Mouse (Mus musculus): ENCODE data around the gene F11r. TPM values are rescaled to one million over a fixed set of nuclear protein-coding genes. Genes with fewer than 3 reads are reported as not detected.

The F11r gene
- 10 to 100 TPM; 15.0 to 16.4 TPM for total RNA-seq (2021)
- long read RNA-seq, experiment 1, partial matches to known transcripts = 0 of 2 reads
- long read RNA-seq, experiment 1, other reads (novel, unspliced or antisense) = 2 of 2 reads
- long read RNA-seq, experiment 2, partial matches to known transcripts = 0 of 2 reads
- long read RNA-seq, experiment 2, other reads (novel, unspliced or antisense) = 1 of 2 reads

GRCm38 (mm10) chr1:171437264-171438013, at the start of gene F11r:
Gene F11r (plus strand): TSS chr1:171437535.
- DNase-seq (ENCODE audit: low spot score in 2 of 2) = peak in 1 of 2 experiments; percentile 38

- no peak for DNase-seq (ENCODE audit: low spot score in 2 of 2)
These were observed 48.8 kb upstream of the F11r start, which contains the start of gene Arhgap30 for GRCm38 (mm10) chr1:171388376-171389102. Gene Arhgap30 (plus strand): TSS chr1:171388954.

GRCm38 (mm10) chr1:171390101-171390500, 47.2 kb upstream of the F11r start:
- DNase-seq (ENCODE audit: low spot score in 2 of 2) = no peak

GRCm38 (mm10) chr1:171401821-171402220, 35.5 kb upstream of the F11r start:
- no peak for DNase-seq (ENCODE audit: low spot score in 2 of 2)

GRCm38 (mm10) chr1:171402991-171403390, 34.3 kb upstream of the F11r start:
- DNase-seq (ENCODE audit: low spot score in 2 of 2) = no peak

- DNase-seq (ENCODE audit: low spot score in 2 of 2) = no peak
These were observed 30.1 kb upstream of the F11r start for GRCm38 (mm10) chr1:171407263-171407662.

GRCm38 (mm10) chr1:171410231-171410630, 27.1 kb upstream of the F11r start:
- no peak for DNase-seq (ENCODE audit: low spot score in 2 of 2)

- peak; percentile 90 to 95 for DNase-seq (ENCODE audit: low spot score in 2 of 2)
These were observed 26.3 kb upstream of the F11r start, which contains the start of gene Usf1 for GRCm38 (mm10) chr1:171410947-171411484. Gene Usf1 (plus strand): TSS chr1:171411313.

GRCm38 (mm10) chr1:171411492-171411941, 25.8 kb upstream of the F11r start:
- no peak for DNase-seq (ENCODE audit: low spot score in 2 of 2)

- peak in 1 of 2 experiments; percentile 30 for DNase-seq (ENCODE audit: low spot score in 2 of 2)
These were observed 25.3 kb upstream of the F11r start for GRCm38 (mm10) chr1:171412001-171412441.

GRCm38 (mm10) chr1:171412446-171412845, 24.9 kb upstream of the F11r start:
- DNase-seq (ENCODE audit: low spot score in 2 of 2) = no peak

GRCm38 (mm10) chr1:171413608-171414007, 23.7 kb upstream of the F11r start:
- no peak for DNase-seq (ENCODE audit: low spot score in 2 of 2)

- no peak for DNase-seq (ENCODE audit: low spot score in 2 of 2)
These were observed 18.7 kb upstream of the F11r start, which contains the start of gene Tstd1 for GRCm38 (mm10) chr1:171418660-171419059. Gene Tstd1 (plus strand): TSS chr1:171418872.

GRCm38 (mm10) chr1:171419291-171419882, 17.9 kb upstream of the F11r start:
- DNase-seq (ENCODE audit: low spot score in 2 of 2) = no peak

GRCm38 (mm10) chr1:171419905-171420304, 17.4 kb upstream of the F11r start:
- no peak for DNase-seq (ENCODE audit: low spot score in 2 of 2)

GRCm38 (mm10) chr1:171422504-171423095, 14.7 kb upstream of the F11r start:
- no peak for DNase-seq (ENCODE audit: low spot score in 2 of 2)

GRCm38 (mm10) chr1:171424638-171425037, 12.7 kb upstream of the F11r start:
- no peak for DNase-seq (ENCODE audit: low spot score in 2 of 2)

- no peak for DNase-seq (ENCODE audit: low spot score in 2 of 2)
These were observed 12.2 kb upstream of the F11r start for GRCm38 (mm10) chr1:171425126-171425525.

GRCm38 (mm10) chr1:171432158-171432557, 5.2 kb upstream of the F11r start:
- no peak for DNase-seq (ENCODE audit: low spot score in 2 of 2)

- DNase-seq (ENCODE audit: low spot score in 2 of 2) = no peak
These were observed 2.0 kb upstream of the F11r start for GRCm38 (mm10) chr1:171435288-171435814.
